Mouse (Mus musculus) CH12.LX (cell line): ENCODE measurements at regions not wholly inside any gene's neighbourhood (a gene's known extent, or its start where the extent isn't known, plus 50 kb on each side); places are given as distances from the start of the nearest gene placed in this dataset.

Experiments used
- DNase-seq: peaks from one replicate; pipeline ENCODE4 v3.0.0-alpha.2; 2013; ENCODE audit errors: extremely low read depth
- H3K27ac ChIP-seq: 2 replicates; pipeline ENCODE4 v1.5.1; 2012; ENCODE audit warnings: low read depth, mild to moderate bottlenecking, control low read depth, moderate library complexity; ENCODE audit not compliant: insufficient read depth
- H3K27me3 ChIP-seq: replicated peaks from 2 replicates; pipeline ENCODE3; 2012; ENCODE audit warnings: inconsistent platforms
- H3K36me3 ChIP-seq, 2 experiments: replicated peaks in 1 of 2; 2 replicates each; pipeline versions ENCODE3 to v1.6.1; 2012; ENCODE audit warnings: inconsistent platforms in 1 of 2, low read length in 1 of 2, mild to moderate bottlenecking in 1 of 2, mixed read lengths in 1 of 2, moderate library complexity in 1 of 2; ENCODE audit not compliant: control insufficient read depth in 1 of 2, insufficient read depth in 1 of 2
- H3K4me1 ChIP-seq, 2 experiments: 2 replicates each; pipeline ENCODE4 v1.6.1; 2012; ENCODE audit warnings: inconsistent platforms in 1 of 2, moderate library complexity in 1 of 2; ENCODE audit not compliant: insufficient read depth in 2 of 2, control insufficient read depth in 1 of 2
- H3K4me2 ChIP-seq: 2 replicates; pipeline ENCODE4 v1.6.1; 2012; ENCODE audit warnings: low read depth, mild to moderate bottlenecking, control low read depth; ENCODE audit not compliant: poor library complexity, insufficient read depth, severe bottlenecking
- H3K4me3 ChIP-seq, 3 experiments: fragments of 150-350 bp in 1 of 3; sonication (generic) in 1 of 3; replicated peaks in 1 of 3; 2 replicates each; pipeline versions ENCODE3 to v1.5.1; 2011 to 2012; ENCODE audit warnings: low read depth in 2 of 3, low read length in 2 of 3, mild to moderate bottlenecking in 2 of 3, moderate library complexity in 2 of 3, control low read depth in 1 of 3, improper control_type of control experiment in 1 of 3, inconsistent platforms in 1 of 3, mixed read lengths in 1 of 3; ENCODE audit not compliant: poor library complexity in 1 of 3
- H3K79me2 ChIP-seq: replicated peaks from 2 replicates; pipeline ENCODE4 v1.6.1; 2012; ENCODE audit warnings: mild to moderate bottlenecking, moderate library complexity; ENCODE audit not compliant: control insufficient read depth, poor library complexity, insufficient read depth, severe bottlenecking; ENCODE audit errors: extremely low read depth
- H3K9ac ChIP-seq: 2 replicates; pipeline ENCODE4 v1.6.1; 2012; ENCODE audit warnings: low read depth, mild to moderate bottlenecking, control low read depth, moderate library complexity; ENCODE audit not compliant: insufficient read depth
- H3K9me3 ChIP-seq: replicated peaks from 2 replicates; pipeline ENCODE3; 2012; ENCODE audit warnings: low read length, inconsistent platforms, mixed read lengths
- BHLHE40 ChIP-seq: IDR thresholded peaks from 2 replicates; pipeline ENCODE4 v1.6.1; 2011; ENCODE audit warnings: mild to moderate bottlenecking, low read depth, low read length, improper control_type of control experiment
- CHD1 ChIP-seq: IDR thresholded peaks from 2 replicates; pipeline ENCODE4 v1.6.1; 2012; ENCODE audit warnings: low read depth, low read length, improper control_type of control experiment, inconsistent platforms
- CHD2 ChIP-seq: IDR thresholded peaks from 2 replicates; pipeline ENCODE4 v1.6.1; 2011; ENCODE audit warnings: low read length, improper control_type of control experiment
- E2F4 ChIP-seq: IDR thresholded peaks from 2 replicates; pipeline ENCODE4 v1.6.1; 2011; ENCODE audit warnings: low read depth, low read length, improper control_type of control experiment; ENCODE audit not compliant: insufficient replicate concordance
- EP300 ChIP-seq: IDR thresholded peaks from 2 replicates; pipeline ENCODE4 v1.6.1; 2011; ENCODE audit warnings: low read length, improper control_type of control experiment
- HCFC1 ChIP-seq: IDR thresholded peaks from 2 replicates; pipeline ENCODE4 v1.6.1; 2012; ENCODE audit warnings: low read depth, mild to moderate bottlenecking, inconsistent platforms, low read length, improper control_type of control experiment
- JUND ChIP-seq: conservative IDR thresholded peaks from 2 replicates; pipeline ENCODE4 v1.6.1; 2011; ENCODE audit warnings: low read depth, low read length, improper control_type of control experiment
- KAT2A ChIP-seq: IDR thresholded peaks from 2 replicates; pipeline ENCODE4 v1.6.1; 2012; ENCODE audit warnings: low read length, improper control_type of control experiment, inconsistent platforms; ENCODE audit not compliant: insufficient replicate concordance
- MAFK ChIP-seq: IDR thresholded peaks from 2 replicates; pipeline ENCODE4 v1.6.1; 2011; ENCODE audit warnings: low read length, improper control_type of control experiment; ENCODE audit not compliant: insufficient replicate concordance
- MAZ ChIP-seq: IDR thresholded peaks from 2 replicates; pipeline ENCODE4 v1.6.1; 2012; ENCODE audit warnings: low read depth, mild to moderate bottlenecking, inconsistent platforms, low read length, improper control_type of control experiment, moderate library complexity
- NELFE ChIP-seq: IDR thresholded peaks from 2 replicates; pipeline ENCODE4 v1.6.1; 2011; ENCODE audit warnings: low read depth, low read length, improper control_type of control experiment
- PAX5 ChIP-seq: IDR thresholded peaks from 2 replicates; pipeline ENCODE4 v1.6.1; 2012; ENCODE audit warnings: low read length, inconsistent platforms, mixed read lengths
- RAD21 ChIP-seq: IDR thresholded peaks from 2 replicates; pipeline ENCODE4 v1.6.1; 2011; ENCODE audit warnings: low read depth, mild to moderate bottlenecking, low read length, improper control_type of control experiment, moderate library complexity
- RCOR1 ChIP-seq: conservative IDR thresholded peaks from 2 replicates; pipeline ENCODE4 v1.6.1; 2012; ENCODE audit warnings: low read depth, mild to moderate bottlenecking, inconsistent platforms, low read length, improper control_type of control experiment
- SIN3A ChIP-seq: IDR thresholded peaks from 2 replicates; pipeline ENCODE4 v1.6.1; 2012; ENCODE audit warnings: low read length, improper control_type of control experiment, inconsistent platforms
- TBP ChIP-seq: conservative IDR thresholded peaks from 2 replicates; pipeline ENCODE4 v1.6.1; 2011; ENCODE audit warnings: low read depth, low read length, improper control_type of control experiment
- USF2 ChIP-seq: conservative IDR thresholded peaks from 2 replicates; pipeline ENCODE4 v1.6.1; 2011; ENCODE audit warnings: low read depth, low read length, improper control_type of control experiment
- ZKSCAN1 ChIP-seq: IDR thresholded peaks from 2 replicates; pipeline ENCODE4 v1.6.1; 2012; ENCODE audit warnings: low read depth, inconsistent platforms, low read length, improper control_type of control experiment, borderline replicate concordance
- ZNF384 ChIP-seq: IDR thresholded peaks from 2 replicates; pipeline ENCODE4 v1.6.1; 2012; ENCODE audit warnings: low read depth, low read length, improper control_type of control experiment, inconsistent platforms
- dilution Hi-C: fragments of 300-500 bp; cut with MboI; formaldehyde crosslinking; loops from 2 replicates; pipeline ENCODE4 v1.14.3; 2020; ENCODE audit warnings: low sequenced_read_pairs; ENCODE audit not compliant: extremely low pct_unique_long_range_greater_than_20kb, extremely low pct_ligation_motif_present
- in situ Hi-C: fragments of 300-500 bp; cut with MboI; formaldehyde crosslinking; loops from 3 replicates; pipeline ENCODE4 v1.14.3; 2019; ENCODE audit warnings: low sequenced_read_pairs, low pct_ligation_motif_present, low pct_unique_long_range_greater_than_20kb, mixed read lengths

- peaks cover 4% of the 10 kb centered on the region for H3K9me3 ChIP-seq
- no peak for TF ChIP-seq EP300
- no peak for TF ChIP-seq ZKSCAN1
- H3K9ac ChIP-seq = no peak overlapping the region
- H3K4me1 ChIP-seq = peaks cover 0 to 2% of the 10 kb centered on the region in 2 experiments; a peak in 1 of 4 replicates
- dilution Hi-C loops = no loop called here
- no peak for DNase-seq
- no peaks in the 10 kb centered on the region for H3K27me3 ChIP-seq
- H3K4me2 ChIP-seq = no peak overlapping the region
- no peaks in the 10 kb centered on the region for H3K36me3 ChIP-seq
- H3K4me3 ChIP-seq = no peak overlapping the region
- in situ Hi-C loops = no loop called here
- no peaks in the 10 kb centered on the region for H3K79me2 ChIP-seq
- H3K27ac ChIP-seq = no peak overlapping the region
Measured at GRCm38 (mm10) chr14:114877477-114877876, 214.5 kb upstream of the Gpc5 start.

- dilution Hi-C loops = no loop called here
Measured at GRCm38 (mm10) chr14:114880291-114880690, 211.7 kb upstream of the Gpc5 start.

GRCm38 (mm10) chr14:114904109-114904508 lies 187.9 kb upstream of the Gpc5 start:
- Histone ChIP-seq H3K36me3 (no peaks in the 10 kb centered on the region), H3K79me2 (no peaks in the 10 kb centered on the region), H3K4me1 (no peaks in the 10 kb centered on the region), H3K4me2 (no peak overlapping the region), H3K27ac (no peak overlapping the region), H3K9me3 (peaks cover 12% of the 10 kb centered on the region), H3K9ac (no peak overlapping the region), H3K27me3 (no peaks in the 10 kb centered on the region), H3K4me3 (no peak overlapping the region)
- in situ Hi-C loops (no loop called here), dilution Hi-C loops (no loop called here)
- no peak for DNase-seq
- no peak for TF ChIP-seq JUND

More at GRCm38 (mm10) chr14:114880291-114880690, 211.7 kb upstream of the Gpc5 start:
- TF ChIP-seq JUND (no peak), RAD21 (no peak), CHD2 (no peak), RCOR1 (no peak), MAZ (no peak), EP300 (no peak), BHLHE40 (no peak), ZNF384 (no peak), E2F4 (no peak), USF2 (no peak), MAFK (no peak), PAX5 (no peak), HCFC1 (no peak), SIN3A (no peak), CHD1 (no peak), TBP (no peak), KAT2A (no peak), NELFE (no peak)
- no peaks in the 10 kb centered on the region for H3K79me2 ChIP-seq
- peaks cover 0 to under 1% of the 10 kb centered on the region in 2 experiments; a peak in 1 of 4 replicates for H3K4me1 ChIP-seq
- H3K27ac ChIP-seq = no peak overlapping the region
- H3K4me2 ChIP-seq = no peak overlapping the region
- H3K36me3 ChIP-seq = no peaks in the 10 kb centered on the region
- H3K9ac ChIP-seq = no peak overlapping the region
- no peak overlapping the region for H3K4me3 ChIP-seq
- H3K27me3 ChIP-seq = no peaks in the 10 kb centered on the region
- DNase-seq = no peak
- in situ Hi-C loops = no loop called here
- H3K9me3 ChIP-seq = peaks cover 7% of the 10 kb centered on the region
